Mouse (Mus musculus) CD4-positive, CD25-positive, alpha-beta regulatory T cell, adult 2 months (primary cell): ENCODE data around the gene Epgn.

Experiments used
- DNase-seq: peaks from one replicate; pipeline ENCODE4 v3.0.0-alpha.2; 2012; ENCODE audit warnings: low read depth, low spot score

Gene Epgn

DNA sequence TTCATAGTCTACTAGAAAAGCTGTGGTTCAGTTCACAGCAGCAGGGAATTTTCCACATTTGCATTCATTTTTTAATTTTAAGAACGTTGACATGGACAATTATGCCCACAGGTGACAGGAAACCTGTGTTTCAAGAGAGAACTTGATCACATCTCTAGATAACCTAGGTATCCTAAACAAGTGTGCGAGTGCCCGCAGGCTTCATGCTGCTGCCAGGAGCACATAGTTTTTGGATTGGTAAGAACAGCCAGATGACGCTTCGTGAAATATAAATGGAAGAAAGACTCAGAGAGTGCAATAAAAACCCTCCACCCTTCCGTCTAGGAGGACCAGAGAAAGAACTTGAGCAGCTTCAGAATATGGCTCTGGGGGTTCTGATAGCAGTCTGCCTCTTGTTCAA is at the start of gene Epgn:
Epgn (plus strand) TSS at position 301 of the 400 bp plus-strand sequence.
- no peak for DNase-seq

DNA sequence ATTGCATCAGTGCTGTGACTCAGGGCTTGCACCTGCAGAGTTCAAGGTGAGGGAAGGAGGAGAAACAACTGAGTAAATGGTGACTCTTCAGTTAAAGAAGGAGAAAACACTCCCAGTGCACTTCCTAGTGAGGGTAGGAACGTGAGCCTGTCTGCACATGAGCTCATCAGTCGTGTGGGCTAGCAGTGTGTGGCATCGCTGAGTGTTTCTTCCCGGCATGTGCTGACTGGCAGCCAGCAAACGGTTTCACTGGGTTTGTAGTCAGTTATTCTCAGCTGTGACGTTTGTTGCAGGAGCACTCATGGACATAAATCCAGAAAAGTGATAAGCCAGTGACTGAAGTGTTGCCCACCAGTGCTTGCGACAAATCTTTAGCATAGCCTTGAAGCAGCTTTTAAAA is 47.0 kb upstream of the Epgn start:
- no peak for DNase-seq

- DNase-seq = no peak
Observed at GRCm38 (mm10) chr5:90987605-90988004, 39.7 kb upstream of the Epgn start.

- DNase-seq = no peak
Observed at GRCm38 (mm10) chr5:90988149-90988548, 39.1 kb upstream of the Epgn start.

DNA sequence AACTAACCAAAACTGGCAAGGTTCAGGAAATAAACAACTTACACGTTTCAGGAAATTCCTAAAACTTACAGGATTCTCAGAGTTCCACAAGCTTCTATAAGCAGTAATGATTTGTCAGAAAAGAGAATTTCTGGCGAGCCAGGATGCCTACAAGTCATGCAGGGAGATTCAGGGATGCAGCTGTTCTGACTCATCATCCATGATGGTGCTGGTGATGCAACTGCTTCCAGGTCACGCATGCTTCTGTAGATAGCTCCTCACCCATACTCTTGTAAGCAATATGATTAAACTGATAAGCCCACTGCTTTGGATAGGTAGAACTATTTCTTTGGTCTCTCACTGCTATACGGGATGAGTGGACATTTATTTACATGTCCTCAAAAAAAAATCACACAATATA is 38.7 kb upstream of the Epgn start:
- DNase-seq = no peak

DNA sequence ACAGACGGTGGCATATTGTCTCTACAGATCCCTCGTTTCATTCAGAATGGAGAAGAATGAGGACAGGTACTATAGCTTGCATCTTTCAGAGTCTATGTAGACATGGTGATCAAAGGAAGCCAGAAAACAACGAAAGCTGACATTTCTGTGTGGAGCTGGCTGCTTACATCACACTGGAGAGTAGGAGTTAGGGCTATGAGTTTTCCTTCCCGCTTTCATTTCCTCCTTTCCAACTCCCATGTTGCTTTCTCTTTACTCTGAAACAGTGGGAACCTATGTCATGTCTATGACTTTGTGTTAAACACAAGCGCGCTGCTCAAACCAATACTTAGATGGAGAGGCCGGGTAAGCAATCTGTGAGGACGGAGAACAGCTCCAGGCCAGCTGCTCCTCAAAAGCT is 27.3 kb upstream of the Epgn start:
- DNase-seq = no peak

DNA sequence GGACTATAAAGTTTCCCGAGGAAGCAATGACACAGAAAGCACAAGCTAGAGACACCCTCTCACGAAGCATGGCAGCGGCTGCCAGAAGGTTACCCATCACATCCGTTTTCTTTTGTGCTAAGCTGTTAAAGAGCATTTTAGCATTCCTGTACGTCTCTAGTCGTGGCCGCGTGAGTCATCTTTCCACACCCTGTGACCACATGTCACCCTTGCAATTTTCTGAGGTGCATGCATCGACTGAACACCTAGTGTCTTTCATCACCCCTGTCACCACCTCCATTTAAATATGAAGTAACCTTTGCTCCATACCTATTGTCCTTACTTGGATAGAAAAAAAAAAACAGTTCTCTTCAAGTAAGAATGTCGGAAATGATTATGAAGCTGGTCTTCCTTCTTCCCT is 12.0 kb upstream of the Epgn start:
- DNase-seq = no peak

DNA sequence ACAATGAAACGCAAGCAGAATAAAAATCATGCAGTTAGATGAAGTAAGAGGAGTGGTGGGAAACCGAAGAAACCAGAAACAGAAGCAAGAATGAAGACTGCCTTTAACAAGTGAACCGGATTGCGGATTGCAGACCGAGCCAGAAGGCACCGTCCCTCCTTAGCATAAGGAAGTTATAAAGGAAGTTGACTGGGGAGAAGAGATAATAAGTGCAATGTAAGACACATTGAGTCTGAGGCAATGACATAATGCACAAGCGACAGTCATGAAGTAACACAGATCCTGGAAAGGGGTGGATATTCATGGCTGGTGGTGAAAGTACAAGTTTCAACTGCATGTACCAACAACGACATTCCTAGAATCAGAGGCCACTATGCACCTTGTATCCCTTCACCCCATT is 4.2 kb upstream of the Epgn start:
- DNase-seq = no peak

DNA sequence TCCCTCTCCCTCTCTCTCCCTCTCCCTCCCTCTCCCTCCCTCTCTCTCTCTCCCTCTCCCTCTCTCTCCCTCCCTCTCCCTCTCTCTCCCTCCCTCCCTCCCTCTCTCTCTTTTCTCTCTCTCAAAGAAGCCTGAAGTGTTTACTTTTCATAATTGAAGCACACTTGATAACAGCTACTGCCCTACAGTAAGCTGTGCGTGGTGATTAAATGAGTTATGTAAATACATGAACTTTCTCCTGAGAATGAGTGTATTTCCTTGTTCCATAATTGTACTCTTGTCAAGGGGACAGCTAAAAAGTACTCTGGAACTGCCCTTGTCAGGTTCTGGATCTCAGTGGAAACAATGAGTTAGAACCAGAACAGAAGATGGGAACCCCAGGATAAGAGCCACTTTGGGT is 576 bp downstream of the Epgn start:
- DNase-seq = no peak

DNA sequence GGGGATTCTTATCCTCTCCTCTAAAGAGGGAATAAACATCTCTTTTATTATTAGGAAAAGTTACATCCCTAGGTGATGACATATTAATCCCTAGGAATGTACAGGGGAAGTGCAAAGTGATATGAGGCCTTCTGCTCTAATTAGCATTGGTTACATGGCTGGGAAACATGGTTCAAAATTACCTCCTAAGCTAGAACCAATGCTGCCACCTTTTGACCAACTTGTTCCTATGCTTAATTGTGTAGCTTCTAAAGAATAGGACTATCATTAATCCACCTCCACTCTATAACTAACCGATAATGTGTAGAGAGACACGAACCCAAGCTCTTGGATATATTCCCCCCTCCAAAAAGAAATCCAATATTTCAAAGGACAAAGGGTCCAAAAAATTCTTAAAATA is 3.4 kb downstream of the Epgn start:
- no peak for DNase-seq

GRCm38 (mm10) chr5:91035341-91035740 is 8.1 kb downstream of the Epgn start:
- no peak for DNase-seq

GRCm38 (mm10) chr5:91036628-91037027 is 9.4 kb downstream of the Epgn start:
- no peak for DNase-seq

- no peak for DNase-seq
Observed at GRCm38 (mm10) chr5:91037756-91038155, 10.5 kb downstream of the Epgn start.

DNA sequence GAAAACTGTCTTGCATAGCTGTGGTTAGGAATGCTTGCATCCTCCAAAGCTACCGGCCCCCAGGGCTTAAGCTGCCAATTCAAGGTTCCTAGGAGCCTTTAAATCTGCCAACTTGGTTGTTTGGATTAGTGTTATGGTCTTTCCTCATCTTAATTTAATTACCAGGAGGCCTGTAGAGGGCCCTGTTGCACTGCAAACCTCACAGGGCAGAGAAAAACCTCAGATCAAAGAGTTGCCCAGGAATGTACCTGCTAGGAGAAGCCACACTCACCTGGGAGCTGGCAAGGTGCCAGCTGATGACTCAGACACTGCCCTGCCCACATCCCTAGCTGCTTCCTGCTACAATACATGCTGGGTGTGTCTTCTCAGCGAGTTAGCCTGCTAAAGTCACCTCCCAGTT is 11.3 kb downstream of the Epgn start:
- peak; percentile 65 for DNase-seq

DNA sequence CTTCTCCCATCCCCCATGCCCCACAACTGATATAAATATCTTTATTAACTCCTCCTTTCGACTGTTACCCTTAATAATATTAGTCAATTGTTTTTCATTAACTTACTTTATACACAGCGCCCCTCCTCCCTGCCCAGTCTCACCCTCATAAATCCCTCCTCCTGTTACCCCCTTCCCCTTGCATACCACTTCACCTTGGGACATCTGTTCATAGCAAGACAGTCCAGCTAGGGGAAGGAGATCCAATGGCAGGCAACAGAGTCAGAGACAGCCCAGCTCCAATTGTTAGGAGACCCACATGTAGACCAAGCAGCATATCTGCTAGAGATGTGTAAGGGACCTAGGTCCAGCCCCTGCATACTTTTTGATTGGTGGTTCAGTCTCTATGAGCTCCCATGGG is 11.7 kb downstream of the Epgn start:
- DNase-seq = no peak

GRCm38 (mm10) chr5:91047987-91048386 is 20.7 kb downstream of the Epgn start:
- no peak for DNase-seq

DNA sequence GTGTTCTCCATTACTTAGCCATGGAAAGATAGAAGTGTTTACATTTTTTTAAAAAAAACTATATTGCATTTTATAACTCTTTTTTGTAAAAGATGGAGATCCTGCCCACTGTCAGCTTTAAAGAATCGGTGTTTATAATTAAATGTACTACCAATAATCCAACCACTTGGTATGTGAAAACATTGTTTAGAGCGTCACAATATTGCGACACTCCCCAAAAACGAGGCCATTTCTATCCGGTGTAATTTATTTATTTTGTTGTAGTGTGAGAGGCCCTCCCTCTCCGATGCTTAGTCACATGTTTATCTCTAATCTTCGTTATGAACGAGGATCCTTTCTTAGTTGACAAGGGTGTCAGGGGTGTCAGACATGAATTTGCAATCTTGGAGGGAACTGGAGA is 21.1 kb downstream of the Epgn start:
- DNase-seq = no peak

GRCm38 (mm10) chr5:91072340-91072739 is 45.1 kb downstream of the Epgn start:
- DNase-seq = no peak

DNA sequence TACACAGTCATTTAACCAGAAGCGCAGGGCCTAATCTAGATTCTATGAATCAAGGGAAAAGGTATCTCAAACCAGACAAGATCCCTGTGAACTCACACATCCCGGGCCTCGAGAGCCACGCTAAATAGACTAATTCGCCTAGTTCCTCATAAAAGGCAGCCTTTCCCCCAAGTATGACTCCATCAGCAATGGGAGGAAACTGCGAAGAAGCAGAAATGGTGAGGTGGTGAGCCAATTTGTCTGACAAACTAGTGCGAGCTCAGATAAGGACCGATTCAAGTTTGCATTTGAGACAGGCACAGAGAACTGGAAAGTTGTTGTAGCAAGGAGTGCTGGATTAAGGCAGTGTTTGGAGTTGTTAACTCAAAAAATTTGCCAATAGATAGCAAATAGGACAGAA is 46.4 kb downstream of the Epgn start:
- no peak for DNase-seq

GRCm38 (mm10) chr5:91074026-91074425 is 46.8 kb downstream of the Epgn start:
- DNase-seq = no peak

DNA sequence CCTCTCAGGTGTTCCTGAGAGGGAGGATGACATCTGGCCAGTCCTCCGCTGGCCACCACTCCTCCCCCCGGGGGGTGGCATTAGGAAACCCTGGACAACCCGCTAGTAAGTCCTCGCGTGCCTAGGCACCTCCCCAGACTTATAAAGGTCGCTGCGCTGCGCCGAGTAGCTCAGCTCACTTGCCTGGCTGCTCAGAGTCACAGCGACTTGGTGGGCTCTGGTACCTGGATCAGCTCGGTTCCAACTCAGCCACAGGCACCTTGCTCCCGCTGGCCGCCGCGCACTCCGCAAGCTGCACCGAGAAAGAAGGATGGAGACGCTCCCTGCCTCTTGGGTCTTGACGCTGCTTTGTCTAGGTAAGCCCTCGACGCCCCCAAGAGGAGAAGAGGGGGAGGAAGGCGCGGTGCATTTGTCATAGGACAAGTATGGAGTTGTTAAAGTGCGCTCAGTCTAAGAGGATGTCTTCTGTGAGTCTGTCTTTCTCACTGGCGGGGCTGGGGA is 47.2 kb downstream of the Epgn start, which contains the start of gene Ereg:
Ereg (plus strand) TSS at position 173 of the 501 bp plus-strand sequence.
- no peak for DNase-seq

DNA sequence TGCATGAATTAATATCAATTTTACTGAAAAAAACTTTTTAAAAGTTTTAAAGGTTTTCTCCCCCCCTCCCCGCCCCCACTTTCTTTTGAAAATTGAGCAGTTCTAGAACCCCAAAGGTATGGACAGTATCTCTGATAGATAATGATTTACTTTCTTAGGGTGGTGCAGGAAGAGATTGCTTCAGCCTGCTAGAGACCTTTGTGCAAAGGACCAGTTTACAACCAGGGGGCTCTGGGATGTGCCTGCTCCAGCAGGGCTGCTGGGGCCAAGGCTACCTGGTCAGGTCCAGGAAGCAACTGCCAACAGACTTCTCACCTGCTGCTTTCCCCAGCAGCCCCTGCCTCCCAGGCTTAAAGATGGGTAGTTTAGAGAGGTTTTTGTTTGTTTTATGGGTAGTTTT is 47.8 kb downstream of the Epgn start:
- no peak for DNase-seq

GRCm38 (mm10) chr5:91083016-91083415 is 55.8 kb downstream of the Epgn start:
- peak; percentile 20 for DNase-seq
